ENCODE assay signal across 8 mouse cellular contexts in genomic region chr11:115275954-115276353, GRCm38 (mm10). TPM values are rescaled to one million over a fixed set of nuclear protein-coding genes. Genes with fewer than 3 reads are reported as not detected.
A peak's percentile ranks its signal among the peaks of the same experiment; 100 is the strongest.
DNase-seq lines count a peak whose midpoint lies in the region; ATAC-seq and TF ChIP-seq lines count a peak whose summit lies in the region.

No protein-coding gene starts in this region.

- no peaks in the 10 kb centered on the region for H3K36me3 ChIP-seq in heart, embryonic 11.5 days (ENCODE audit: control insufficient read depth, insufficient read depth, low read length)
- H3K36me3 ChIP-seq in ES-E14 (ENCODE audit: control insufficient read depth, insufficient read depth, low read length, poor library complexity, severe bottlenecking) = 0 out of 2 replicates have a peak, but pooled peaks cover 3% of the 10 kb centered on the region
- no peaks in the 10 kb centered on the region for H3K36me3 ChIP-seq in hindbrain, embryonic 11.5 days (ENCODE audit: control insufficient read depth, insufficient read depth, low read length)
- H3K36me3 ChIP-seq in midbrain, embryonic 10.5 days = peaks cover 6% of the 10 kb centered on the region; the same call in 1 of the 2 replicates

- H3K27me3 ChIP-seq in heart, embryonic 11.5 days (ENCODE audit: control insufficient read depth, insufficient read depth, low read length) = peaks cover under 1% of the 10 kb centered on the region; the same call in 1 of the 2 replicates
- H3K27me3 ChIP-seq in hindbrain, embryonic 11.5 days (ENCODE audit: control insufficient read depth, insufficient read depth, low read length) = no peaks in the 10 kb centered on the region
- H3K27me3 ChIP-seq in midbrain, embryonic 10.5 days (ENCODE audit: low read depth, poor library complexity, severe bottlenecking) = peaks cover 5% of the 10 kb centered on the region; the same call in 1 of the 2 replicates

- no peak for DNase-seq in heart, postnatal 4 days
- DNase-seq in ES-E14 (ENCODE audit: low read depth, low spot score) = no peak
- no peak for DNase-seq in hindbrain, embryonic 11.5 days (ENCODE audit: low spot score)
- no peak for DNase-seq in midbrain, embryonic 10.5 days (ENCODE audit: low spot score)
- DNase-seq in urinary bladder, postnatal 14 days (ENCODE audit: low spot score) = no peak
- DNase-seq in adrenal gland, postnatal 36 days = no peak
- DNase-seq in embryo, embryonic 10.5 days (ENCODE audit: low spot score) = no peak

- no peak overlapping the region for H3K27ac ChIP-seq in heart, embryonic 11.5 days (ENCODE audit: low read depth, low read length)
- no peak overlapping the region for H3K27ac ChIP-seq in ES-E14 (ENCODE audit: insufficient read depth, low read depth, low read length, poor library complexity, severe bottlenecking)
- peak overlapping the region; percentile 74; the same call in 1 of the 2 replicates for H3K27ac ChIP-seq in hindbrain, embryonic 11.5 days (ENCODE audit: low read depth, low read length)
- H3K27ac ChIP-seq in midbrain, embryonic 10.5 days (replicated peaks) = peak overlapping the region; percentile 88; the same call in 1 of the 2 replicates

- peak overlapping the region; percentile 56 for H3K4me3 ChIP-seq in heart, embryonic 11.5 days (ENCODE audit: low read depth, low read length)
- peak overlapping the region; percentile 77 to 96 for H3K4me3 ChIP-seq in ES-E14 (ENCODE audit: insufficient read depth in 1 of 2, low read depth in 1 of 2, low read length in 2 of 2, poor library complexity in 1 of 2, severe bottlenecking in 1 of 2)
- H3K4me3 ChIP-seq in hindbrain, embryonic 11.5 days (ENCODE audit: low read depth, low read length) = peak overlapping the region; percentile 46
- peak overlapping the region; percentile 65 for H3K4me3 ChIP-seq in midbrain, embryonic 10.5 days

- WGBS in heart, embryonic 11.5 days (ENCODE audit: insufficient replicate concordance) = 53% methylated on average over 3 of the region's 3 CpGs
- 69% methylated on average over 3 of the region's 3 CpGs for WGBS in hindbrain, embryonic 11.5 days
- WGBS in midbrain, embryonic 10.5 days = 73% methylated on average over 3 of the region's 3 CpGs

- peaks cover 16% of the 10 kb centered on the region for H3K4me1 ChIP-seq in heart, embryonic 11.5 days (ENCODE audit: control insufficient read depth, insufficient read depth, low read length)
- H3K4me1 ChIP-seq in ES-E14 (ENCODE audit: control insufficient read depth in 2 of 2, insufficient read depth in 2 of 2, low read length in 2 of 2, poor library complexity in 1 of 2) = peaks cover 2 to 8% of the 10 kb centered on the region in 2 experiments; a peak in 3 of 4 replicates
- peaks cover 7% of the 10 kb centered on the region for H3K4me1 ChIP-seq in hindbrain, embryonic 11.5 days (replicated peaks; ENCODE audit: control insufficient read depth, insufficient read depth, low read length)
- H3K4me1 ChIP-seq in midbrain, embryonic 10.5 days = peaks cover 41% of the 10 kb centered on the region

- ATAC-seq in heart, embryonic 11.5 days (replicated peaks; ENCODE audit: insufficient number of reproducible peaks, low FRiP score, low TSS enrichment) = no peak
- ATAC-seq in hindbrain, embryonic 11.5 days (ENCODE audit: low FRiP score) = no peak

- peak overlapping the region; percentile 74 for H3K9ac ChIP-seq in heart, embryonic 11.5 days (ENCODE audit: low read depth, low read length)
- H3K9ac ChIP-seq in ES-E14 (ENCODE audit: insufficient read depth, low read depth, low read length, poor library complexity, severe bottlenecking) = no peak overlapping the region
- peak overlapping the region; percentile 64 for H3K9ac ChIP-seq in hindbrain, embryonic 11.5 days (ENCODE audit: low read depth, low read length)

- in situ Hi-C loops in ES-E14 (cut with MboI; ENCODE audit: low sequenced_read_pairs in 2 of 2, unreplicated experiment in 2 of 2) = no loop called here

- H3K4me2 ChIP-seq in heart, embryonic 11.5 days = peak overlapping the region; percentile 92
- H3K4me2 ChIP-seq in hindbrain, embryonic 11.5 days (replicated peaks; ENCODE audit: low read depth, low read length) = peak overlapping the region; percentile 64

- H3K9me3 ChIP-seq in heart, embryonic 11.5 days (replicated peaks; ENCODE audit: control insufficient read depth, low read length) = no peaks in the 10 kb centered on the region
- no peaks in the 10 kb centered on the region for H3K9me3 ChIP-seq in ES-E14 (ENCODE audit: control insufficient read depth, insufficient read depth, low read depth, low read length)
- no peaks in the 10 kb centered on the region for H3K9me3 ChIP-seq in hindbrain, embryonic 11.5 days (ENCODE audit: control insufficient read depth, low read length)
- H3K9me3 ChIP-seq in midbrain, embryonic 10.5 days (replicated peaks) = no peaks in the 10 kb centered on the region

TF ChIP-seq in ES-E14, 5 proteins besides CTCF, POLR2A, EP300 and RAD21:
- TF ChIP-seq MAFK (IDR thresholded peaks at IDR 0.05; ENCODE audit: insufficient read depth, low read depth, low read length) (no peak), ZNF384 (IDR thresholded peaks at IDR 0.05; ENCODE audit: low read depth, low read length) (no peak), CHD2 (IDR thresholded peaks at IDR 0.05; ENCODE audit: low read depth, low read length) (no peak), ZC3H11A (IDR thresholded peaks at IDR 0.05; ENCODE audit: borderline replicate concordance, low read depth, low read length) (no peak), HCFC1 (IDR thresholded peaks at IDR 0.05; ENCODE audit: borderline replicate concordance, insufficient read depth, low read length) (no peak)
TF ChIP-seq in ES-E14: peak in this region for 0.

RNA-seq across cellular contexts. Expression of gene Fdxr, which starts 0.9 kb away (rescaled TPM):
- polyA plus RNA-seq in heart, embryonic 11.5 days (2014; fragmentation: Nextera tagmentation; extraction: Ambion mirVana) = 10.0 and 12.0 TPM in 2 replicates
- 1 to 10 TPM; 7.5 to 9.5 TPM for total RNA-seq in heart, postnatal 4 days (2021)
- total RNA-seq in ES-E14 (2012; rRNA removed) = 12.1 and 21.0 TPM in 2 replicates
- 11.6 and 14.9 TPM in 2 replicates for polyA plus RNA-seq in hindbrain, embryonic 11.5 days (2014; fragmentation: Nextera tagmentation; extraction: Ambion mirVana)
- polyA plus RNA-seq in midbrain, embryonic 10.5 days (2016; fragmentation: Nextera tagmentation; extraction: Ambion mirVana) = 16.7 and 19.8 TPM in 2 replicates
- 1,000 to 10,000 TPM; 1,168 to 1,492 TPM for total RNA-seq in adrenal gland, postnatal 36 days (2021)

RNA-seq across cellular contexts. Expression of gene Grin2c, which starts 8.9 kb away (rescaled TPM):
- polyA plus RNA-seq in heart, embryonic 11.5 days (2014; fragmentation: Nextera tagmentation; extraction: Ambion mirVana) = 0.13 TPM in 1 of 2 replicates, not detected in the other
- under 1 TPM; 0.12 to 0.18 TPM for total RNA-seq in heart, postnatal 4 days (2021)
- 0.21 and 0.22 TPM in 2 replicates for total RNA-seq in ES-E14 (2012; rRNA removed)
- 0.25 and 0.43 TPM in 2 replicates for polyA plus RNA-seq in hindbrain, embryonic 11.5 days (2014; fragmentation: Nextera tagmentation; extraction: Ambion mirVana)
- 0.02 and 0.06 TPM in 2 replicates for polyA plus RNA-seq in midbrain, embryonic 10.5 days (2016; fragmentation: Nextera tagmentation; extraction: Ambion mirVana)
- total RNA-seq in adrenal gland, postnatal 36 days (2021) = 1 to 10 TPM; 1.7 to 4.6 TPM

RNA-seq across cellular contexts. Expression of gene Fads6, which starts 21.5 kb away (rescaled TPM):
- 0.89 and 1.2 TPM in 2 replicates for polyA plus RNA-seq in heart, embryonic 11.5 days (2014; fragmentation: Nextera tagmentation; extraction: Ambion mirVana)
- 1 to 10 TPM in 1 of 2 experiments, under 1 TPM in 1; 0.86 to 1.4 TPM for total RNA-seq in heart, postnatal 4 days (2021)
- total RNA-seq in ES-E14 (2012; rRNA removed) = 2.1 and 3.7 TPM in 2 replicates
- 0.40 and 0.52 TPM in 2 replicates for polyA plus RNA-seq in hindbrain, embryonic 11.5 days (2014; fragmentation: Nextera tagmentation; extraction: Ambion mirVana)
- polyA plus RNA-seq in midbrain, embryonic 10.5 days (2016; fragmentation: Nextera tagmentation; extraction: Ambion mirVana) = 0.22 and 0.37 TPM in 2 replicates
- total RNA-seq in adrenal gland, postnatal 36 days (2021) = 10 to 100 TPM; 47.5 to 75.9 TPM

RNA-seq across cellular contexts. Expression of gene Otop2, which starts 31.0 kb away (rescaled TPM):
- polyA plus RNA-seq in heart, embryonic 11.5 days (2014; fragmentation: Nextera tagmentation; extraction: Ambion mirVana) = not detected in 2 replicates
- not detected for total RNA-seq in heart, postnatal 4 days (2021)
- 0.18 and 0.21 TPM in 2 replicates for total RNA-seq in ES-E14 (2012; rRNA removed)
- not detected in 2 replicates for polyA plus RNA-seq in hindbrain, embryonic 11.5 days (2014; fragmentation: Nextera tagmentation; extraction: Ambion mirVana)
- not detected in 2 replicates for polyA plus RNA-seq in midbrain, embryonic 10.5 days (2016; fragmentation: Nextera tagmentation; extraction: Ambion mirVana)
- not detected for total RNA-seq in adrenal gland, postnatal 36 days (2021)

RNA-seq across cellular contexts. Expression of gene Ush1g, which starts 45.9 kb away (rescaled TPM):
- polyA plus RNA-seq in heart, embryonic 11.5 days (2014; fragmentation: Nextera tagmentation; extraction: Ambion mirVana) = 0.06 and 0.17 TPM in 2 replicates
- total RNA-seq in heart, postnatal 4 days (2021) = under 1 TPM; 0.09 to 0.12 TPM
- total RNA-seq in ES-E14 (2012; rRNA removed) = 0.11 TPM in 1 of 2 replicates, not detected in the other
- polyA plus RNA-seq in hindbrain, embryonic 11.5 days (2014; fragmentation: Nextera tagmentation; extraction: Ambion mirVana) = 0.05 TPM in 1 of 2 replicates, not detected in the other
- not detected in 2 replicates for polyA plus RNA-seq in midbrain, embryonic 10.5 days (2016; fragmentation: Nextera tagmentation; extraction: Ambion mirVana)
- under 1 TPM; 0.40 to 0.49 TPM for total RNA-seq in adrenal gland, postnatal 36 days (2021)

Comparison
In these comparisons a context has a peak if more than half of its experiments do, and no peak if none do; other contexts are left out.
1. H3K27ac ChIP-seq: peak in hindbrain, embryonic 11.5 days (single experiment) and midbrain, embryonic 10.5 days (single experiment); none in heart, embryonic 11.5 days (single experiment) and ES-E14 (single experiment).
2. RNA of gene Fdxr, which starts 0.9 kb away (total RNA-seq): 1,168 to 1,492 TPM in adrenal gland, postnatal 36 days; 12.1 to 21.0 TPM in ES-E14 and 7.5 to 9.5 TPM in heart, postnatal 4 days; every median in the first group is over 10 times any median in the second.
3. RNA of gene Fads6, which starts 21.5 kb away (total RNA-seq): 47.5 to 75.9 TPM in adrenal gland, postnatal 36 days; 2.1 to 3.7 TPM in ES-E14 and 0.86 to 1.4 TPM in heart, postnatal 4 days; every median in the first group is over 10 times any median in the second.
4. Peak in every context shown above with its lines, with median percentiles within 50 percentile points of each other: H3K4me3 ChIP-seq.